Mouse (Mus musculus) hindbrain, embryonic 10.5 days (tissue): Measurements from ENCODE around the gene Sp1. TPM values are rescaled to one million over a fixed set of nuclear protein-coding genes. Genes with fewer than 3 reads are reported as not detected.
A peak's percentile ranks its signal among the peaks of the same experiment; 100 is the strongest.

Experiments used
- DNase-seq: peaks from one replicate; pipeline ENCODE4 v3.0.0-alpha.2; 2017; ENCODE audit warnings: low spot score
- H3K27ac ChIP-seq: fragments of 300-500 bp; sonication (generic); 2 replicates; pipeline ENCODE4 v1.5.1; 2016; ENCODE audit warnings: mild to moderate bottlenecking, moderate library complexity
- H3K27me3 ChIP-seq: fragments of 300-500 bp; sonication (generic); 2 replicates; pipeline ENCODE4 v1.6.1; 2016; ENCODE audit warnings: mild to moderate bottlenecking; ENCODE audit not compliant: poor library complexity, insufficient read depth, severe bottlenecking
- H3K36me3 ChIP-seq: fragments of 300-500 bp; sonication (generic); 2 replicates; pipeline ENCODE4 v1.6.1; 2016; ENCODE audit warnings: mild to moderate bottlenecking, moderate library complexity
- H3K4me1 ChIP-seq: fragments of 300-500 bp; sonication (generic); replicated peaks from 2 replicates; pipeline ENCODE4 v1.6.1; 2016; ENCODE audit warnings: mild to moderate bottlenecking
- H3K4me3 ChIP-seq: fragments of 300-500 bp; sonication (generic); 2 replicates; pipeline ENCODE4 v1.5.1; 2016; ENCODE audit warnings: mild to moderate bottlenecking, moderate library complexity
- H3K9me3 ChIP-seq: fragments of 300-500 bp; sonication (generic); 2 replicates; pipeline ENCODE4 v1.6.1; 2016; ENCODE audit warnings: mild to moderate bottlenecking, moderate library complexity
- WGBS: fragments of 180-500 bp; shearing (Covaris S2); methylation state at CpG from one replicate; pipeline ENCODE4 v1.1.7; 2016; 5-methylcytosine and 5-hydroxymethylcytosine counted together
- polyA plus RNA-seq: library from polyadenylated mRNA; unstranded; fragments of >200 nt; fragmentation: Nextera tagmentation; extraction: Ambion mirVana; gene quantifications from 2 replicates; pipeline ENCODE4 v1.2.1, GENCODE M21; 2016

Sp1 gene
- polyA plus RNA-seq, 1 experiment from 2014 or later = 6.1 TPM

GRCm38 (mm10) chr15:102404608-102405488 is 1.1 kb upstream of the Sp1 start:
- Histone ChIP-seq H3K27ac (peak overlapping the region; percentile 100), H3K36me3 (peaks cover 27% of the 10 kb centered on the region), H3K9me3 (no peaks in the 10 kb centered on the region), H3K4me1 (peaks cover 52% of the 10 kb centered on the region), H3K27me3 (no peaks in the 10 kb centered on the region), H3K4me3 (peak overlapping the region; percentile 93)
- 17% methylated on average over 34 of the region's 34 CpGs for WGBS
- DNase-seq = no peak

DNA sequence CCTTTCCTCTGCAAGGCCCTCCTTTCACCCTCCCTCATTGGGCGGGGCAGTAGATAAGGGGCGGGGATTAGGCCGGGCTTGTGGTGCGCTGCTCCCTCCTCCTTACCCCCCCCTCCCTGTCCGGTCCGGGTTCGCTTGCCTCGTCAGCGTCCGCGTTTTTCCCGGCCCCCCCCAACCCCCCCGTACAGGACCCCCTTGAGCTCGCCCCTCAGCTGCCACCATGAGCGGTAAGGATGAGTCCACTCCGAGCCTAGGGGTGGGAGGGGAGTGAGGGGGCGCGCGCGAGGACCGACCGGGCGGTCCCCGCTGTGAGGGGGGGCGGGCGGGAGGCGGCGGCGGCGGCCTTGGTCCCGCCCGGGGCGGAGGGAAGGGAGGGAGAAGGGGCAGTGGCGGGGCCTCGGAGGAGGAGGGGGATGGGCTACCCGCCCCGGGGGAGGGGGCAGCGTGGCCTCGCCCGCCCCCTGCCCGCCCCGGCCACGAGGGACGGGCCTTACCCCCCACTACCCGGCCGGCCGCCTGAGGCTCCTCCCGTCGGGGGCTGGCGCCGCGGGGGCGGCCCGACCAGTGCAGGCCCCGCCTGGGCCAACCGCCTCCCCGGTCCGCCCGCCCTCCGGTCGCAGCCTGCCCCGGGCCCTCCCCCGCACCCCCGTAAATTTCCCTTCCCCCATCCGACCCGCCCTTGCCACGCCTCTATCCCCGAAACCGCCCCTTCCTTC is 411 bp downstream of the Sp1 start:
- Histone ChIP-seq H3K36me3 (peaks cover 42% of the 10 kb centered on the region), H3K4me3 (peak overlapping the region; percentile 93), H3K4me1 (peaks cover 50% of the 10 kb centered on the region), H3K27me3 (no peaks in the 10 kb centered on the region), H3K27ac (peak overlapping the region; percentile 100), H3K9me3 (no peaks in the 10 kb centered on the region)
- DNase-seq = no peak
- 1% methylated on average over 57 of the region's 69 CpGs for WGBS

DNA sequence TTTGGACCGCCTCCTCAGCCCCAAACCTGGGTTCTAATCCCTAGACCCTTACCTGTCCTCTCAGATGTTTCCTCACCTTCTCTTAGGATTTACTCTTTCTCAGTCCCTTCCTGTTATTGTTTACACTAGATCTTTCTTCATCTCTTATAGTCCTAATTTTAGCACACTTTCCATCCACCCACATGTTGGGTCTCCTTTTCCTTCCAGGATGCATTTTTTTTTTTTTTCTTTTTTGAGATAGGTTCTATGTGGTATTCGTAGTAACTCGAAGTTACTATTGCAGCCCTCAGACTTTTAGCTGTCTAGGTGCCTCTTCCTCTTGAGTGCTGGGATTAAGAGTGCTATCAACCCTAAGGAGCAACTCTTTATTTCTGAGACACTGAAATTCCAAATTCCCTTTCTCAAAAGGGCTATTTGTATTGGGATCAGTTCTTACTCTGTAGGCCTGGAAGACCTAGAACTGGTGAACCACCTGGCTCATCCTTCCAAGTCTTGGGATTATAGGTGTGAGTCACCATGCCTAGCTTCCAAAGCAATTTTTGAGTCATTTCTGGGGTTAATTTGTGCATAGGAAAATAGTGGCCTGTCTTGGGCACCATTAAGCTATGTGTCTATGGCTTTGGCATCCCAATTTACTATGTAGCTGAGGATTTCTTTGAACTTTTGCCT is 1.1 kb downstream of the Sp1 start:
- WGBS = 36% methylated on average over 3 of the region's 3 CpGs
- Histone ChIP-seq H3K4me1 (peaks cover 50% of the 10 kb centered on the region), H3K27me3 (no peaks in the 10 kb centered on the region), H3K27ac (peak overlapping the region; percentile 100), H3K4me3 (peak overlapping the region; percentile 93), H3K9me3 (no peaks in the 10 kb centered on the region), H3K36me3 (peaks cover 49% of the 10 kb centered on the region)
- no peak for DNase-seq

GRCm38 (mm10) chr15:102407681-102408557 is 2.0 kb downstream of the Sp1 start:
- peaks cover 57% of the 10 kb centered on the region for H3K36me3 ChIP-seq
- 96% methylated on average over 10 of the region's 10 CpGs for WGBS
- peak overlapping the region; percentile 16; the same call in 1 of the 2 replicates for H3K4me3 ChIP-seq

DNA sequence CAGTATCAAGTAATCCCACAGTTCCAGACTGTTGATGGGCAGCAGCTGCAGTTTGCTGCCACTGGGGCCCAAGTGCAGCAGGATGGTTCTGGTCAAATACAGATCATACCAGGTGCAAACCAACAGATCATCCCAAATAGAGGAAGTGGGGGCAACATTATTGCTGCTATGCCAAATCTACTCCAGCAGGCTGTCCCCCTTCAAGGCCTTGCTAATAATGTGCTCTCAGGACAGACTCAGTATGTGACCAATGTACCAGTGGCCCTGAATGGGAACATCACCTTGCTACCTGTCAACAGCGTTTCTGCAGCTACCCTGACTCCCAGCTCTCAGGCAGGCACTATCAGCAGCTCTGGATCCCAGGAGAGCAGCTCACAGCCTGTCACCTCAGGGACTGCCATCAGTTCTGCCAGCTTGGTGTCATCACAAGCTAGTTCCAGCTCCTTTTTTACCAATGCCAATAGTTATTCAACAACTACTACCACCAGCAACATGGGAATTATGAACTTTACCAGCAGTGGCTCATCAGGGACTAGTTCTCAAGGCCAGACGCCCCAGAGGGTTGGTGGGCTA is 2.7 kb downstream of the Sp1 start:
- H3K27me3 ChIP-seq = no peaks in the 10 kb centered on the region
- H3K4me3 ChIP-seq = peak overlapping the region; percentile 25; the same call in 1 of the 2 replicates
- 86% methylated on average over 2 of the region's 2 CpGs for WGBS
- H3K27ac ChIP-seq = no peak overlapping the region
- no peaks in the 10 kb centered on the region for H3K9me3 ChIP-seq
- H3K36me3 ChIP-seq = peaks cover 65% of the 10 kb centered on the region
- H3K4me1 ChIP-seq = peaks cover 50% of the 10 kb centered on the region
- DNase-seq = no peak

More at GRCm38 (mm10) chr15:102407681-102408557, 2.0 kb downstream of the Sp1 start:
- Histone ChIP-seq H3K27ac (no peak overlapping the region), H3K4me1 (peaks cover 50% of the 10 kb centered on the region), H3K9me3 (no peaks in the 10 kb centered on the region), H3K27me3 (no peaks in the 10 kb centered on the region)
- DNase-seq = no peak

DNA sequence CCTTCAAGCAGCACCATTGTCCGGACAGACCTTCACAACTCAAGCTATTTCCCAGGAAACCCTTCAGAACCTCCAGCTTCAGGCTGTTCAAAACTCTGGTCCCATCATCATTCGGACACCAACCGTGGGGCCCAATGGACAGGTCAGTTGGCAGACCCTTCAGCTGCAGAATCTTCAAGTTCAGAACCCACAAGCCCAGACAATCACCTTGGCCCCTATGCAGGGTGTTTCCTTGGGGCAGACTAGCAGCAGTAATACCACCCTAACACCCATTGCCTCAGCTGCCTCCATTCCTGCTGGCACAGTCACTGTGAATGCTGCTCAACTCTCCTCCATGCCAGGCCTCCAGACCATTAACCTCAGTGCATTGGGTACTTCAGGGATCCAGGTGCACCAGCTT is 3.3 kb downstream of the Sp1 start:
- peak overlapping the region; percentile 25; the same call in 1 of the 2 replicates for H3K4me3 ChIP-seq
- WGBS = 94% methylated on average over 3 of the region's 3 CpGs
- no peak for DNase-seq
- H3K27me3 ChIP-seq = no peaks in the 10 kb centered on the region
- H3K27ac ChIP-seq = no peak overlapping the region
- H3K4me1 ChIP-seq = peaks cover 50% of the 10 kb centered on the region
- peaks cover 71% of the 10 kb centered on the region for H3K36me3 ChIP-seq
- H3K9me3 ChIP-seq = no peaks in the 10 kb centered on the region

DNA sequence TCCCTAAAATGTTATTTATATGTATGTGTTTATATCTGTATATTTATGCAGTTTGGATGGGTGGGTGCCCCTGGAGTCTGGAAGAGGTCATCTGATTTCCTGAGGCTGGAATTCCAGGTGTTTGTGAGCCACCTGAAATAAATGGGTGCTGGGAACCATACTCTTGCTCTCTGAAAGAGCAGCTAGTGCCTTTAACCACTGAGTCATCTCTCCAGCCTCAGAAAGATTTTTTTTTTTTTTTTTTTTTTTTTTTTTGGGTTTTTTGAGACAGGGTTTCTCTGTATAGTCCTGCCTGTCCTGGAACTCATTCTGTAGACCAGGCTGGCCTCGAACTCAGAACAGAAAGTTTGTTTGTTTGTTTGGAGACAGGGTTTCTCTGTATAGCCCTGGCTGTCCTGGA is 5.1 kb downstream of the Sp1 start:
- Histone ChIP-seq H3K9me3 (no peaks in the 10 kb centered on the region), H3K36me3 (peaks cover 88% of the 10 kb centered on the region), H3K27me3 (no peaks in the 10 kb centered on the region), H3K27ac (no peak overlapping the region), H3K4me1 (peaks cover 45% of the 10 kb centered on the region), H3K4me3 (peak overlapping the region; percentile 25)
- no peak for DNase-seq
- WGBS = 95% methylated on average over 1 of the region's 1 CpGs

- Histone ChIP-seq H3K36me3 (peaks cover 98% of the 10 kb centered on the region), H3K27ac (no peak overlapping the region), H3K4me3 (no peak overlapping the region), H3K9me3 (no peaks in the 10 kb centered on the region), H3K4me1 (peaks cover 23% of the 10 kb centered on the region), H3K27me3 (no peaks in the 10 kb centered on the region)
- no peak for DNase-seq
Observed at GRCm38 (mm10) chr15:102413687-102414086, 7.7 kb downstream of the Sp1 start.

DNA sequence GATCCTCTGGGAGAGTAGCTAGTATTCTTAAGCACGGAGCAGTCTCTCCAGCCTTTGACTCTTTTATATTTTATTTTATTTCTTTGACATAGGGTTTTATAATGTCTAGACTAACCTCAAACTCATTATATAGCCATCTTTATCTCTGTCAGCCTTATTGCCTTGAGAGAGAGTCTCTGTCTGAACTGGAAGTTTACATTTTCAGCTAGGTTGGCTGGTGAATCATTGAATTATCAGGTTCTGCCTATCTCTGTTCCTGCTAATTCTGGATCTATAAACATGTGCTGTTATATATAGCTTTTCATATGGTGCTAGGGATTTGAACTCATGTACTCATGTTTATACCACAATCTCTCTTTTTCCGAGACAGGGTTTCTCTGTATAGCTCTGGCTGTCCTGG is 11.6 kb downstream of the Sp1 start:
- H3K9me3 ChIP-seq = no peaks in the 10 kb centered on the region
- no peak overlapping the region for H3K4me3 ChIP-seq
- 91% methylated on average over 2 of the region's 2 CpGs for WGBS
- DNase-seq = no peak
- no peak overlapping the region for H3K27ac ChIP-seq
- H3K4me1 ChIP-seq = no peaks in the 10 kb centered on the region
- peaks cover 87% of the 10 kb centered on the region for H3K36me3 ChIP-seq
- no peaks in the 10 kb centered on the region for H3K27me3 ChIP-seq

- no peak for DNase-seq
- Histone ChIP-seq H3K27ac (no peak overlapping the region), H3K36me3 (peaks cover 87% of the 10 kb centered on the region), H3K4me3 (no peak overlapping the region), H3K27me3 (no peaks in the 10 kb centered on the region), H3K9me3 (no peaks in the 10 kb centered on the region), H3K4me1 (no peaks in the 10 kb centered on the region)
- WGBS = 63% methylated on average over 1 of the region's 1 CpGs
Observed at GRCm38 (mm10) chr15:102420986-102421385, 15.0 kb downstream of the Sp1 start.

DNA sequence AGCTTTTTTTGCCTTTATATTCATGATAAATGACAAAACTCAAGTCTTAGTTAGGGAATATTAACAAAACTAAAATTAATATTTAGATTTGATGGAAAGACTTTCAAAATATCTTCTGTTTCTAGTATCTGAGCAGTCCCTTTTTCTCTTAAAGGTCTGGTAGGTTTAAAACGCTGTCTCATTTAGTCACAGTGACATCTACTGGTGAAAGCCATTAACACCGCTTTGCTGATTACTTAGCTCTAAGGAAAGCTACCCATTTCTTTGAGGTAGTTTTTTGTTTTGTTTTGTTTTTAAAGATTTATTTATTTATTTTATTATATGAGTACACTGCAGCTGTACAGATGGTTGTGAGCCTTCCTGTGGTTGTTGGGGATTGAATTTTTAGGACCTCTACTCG is 15.5 kb downstream of the Sp1 start:
- no peaks in the 10 kb centered on the region for H3K4me1 ChIP-seq

More for the DNA sequence above, 15.5 kb downstream of the Sp1 start:
- H3K27me3 ChIP-seq = no peaks in the 10 kb centered on the region
- no peak for DNase-seq
- peaks cover 88% of the 10 kb centered on the region for H3K36me3 ChIP-seq
- 66% methylated on average over 3 of the region's 3 CpGs for WGBS
- H3K4me3 ChIP-seq = no peak overlapping the region
- no peak overlapping the region for H3K27ac ChIP-seq
- no peaks in the 10 kb centered on the region for H3K9me3 ChIP-seq
